Mouse (Mus musculus) ES-E14 (cell line): ENCODE results near the gene Lgmn. TPM values are rescaled to one million over a fixed set of nuclear protein-coding genes. Genes with fewer than 3 reads are reported as not detected.
A peak's percentile ranks its signal among the peaks of the same experiment; 100 is the strongest.

Source experiments
- DNase-seq: peaks from one replicate; pipeline ENCODE4 v3.0.0-alpha.2; 2013; ENCODE audit warnings: low read depth, low spot score
- H3K27ac ChIP-seq: 2 replicates; pipeline ENCODE4 v1.5.1; 2012; ENCODE audit warnings: low read depth, mild to moderate bottlenecking, low read length, moderate library complexity, mixed read lengths; ENCODE audit not compliant: poor library complexity, insufficient read depth, severe bottlenecking
- H3K36me3 ChIP-seq: 2 replicates; pipeline ENCODE4 v1.6.1; 2012; ENCODE audit warnings: mild to moderate bottlenecking, low read length, moderate library complexity, mixed read lengths; ENCODE audit not compliant: control insufficient read depth, poor library complexity, insufficient read depth, severe bottlenecking
- H3K4me1 ChIP-seq, 2 experiments: fragments of 150-350 bp in 1 of 2; sonication (generic) in 1 of 2; 2 replicates each; pipeline ENCODE4 v1.6.1; 2012; ENCODE audit warnings: low read length in 2 of 2, mild to moderate bottlenecking in 1 of 2, mixed read lengths in 1 of 2; ENCODE audit not compliant: control insufficient read depth in 2 of 2, insufficient read depth in 2 of 2, poor library complexity in 1 of 2
- H3K4me3 ChIP-seq, 2 experiments: fragments of 150-350 bp in 1 of 2; sonication (generic) in 1 of 2; 2 replicates each; pipeline ENCODE4 v1.5.1; 2012; ENCODE audit warnings: low read length in 2 of 2, low read depth in 1 of 2, mild to moderate bottlenecking in 1 of 2, mixed read lengths in 1 of 2; ENCODE audit not compliant: insufficient read depth in 1 of 2, poor library complexity in 1 of 2, severe bottlenecking in 1 of 2
- H3K9ac ChIP-seq: 2 replicates; pipeline ENCODE4 v1.6.1; 2012; ENCODE audit warnings: low read depth, mild to moderate bottlenecking, low read length, mixed read lengths; ENCODE audit not compliant: poor library complexity, insufficient read depth, severe bottlenecking
- H3K9me3 ChIP-seq: fragments of 150-350 bp; sonication (generic); 2 replicates; pipeline ENCODE4 v1.6.1; 2012; ENCODE audit warnings: low read depth, mild to moderate bottlenecking, low read length; ENCODE audit not compliant: control insufficient read depth, insufficient read depth
- CHD2 ChIP-seq: IDR thresholded peaks from 2 replicates; pipeline ENCODE4 v1.6.1; 2014; ENCODE audit warnings: mild to moderate bottlenecking, low read depth, low read length, inconsistent platforms
- HCFC1 ChIP-seq: IDR thresholded peaks from 2 replicates; pipeline ENCODE4 v1.6.1; 2012; ENCODE audit warnings: low read length, inconsistent platforms, borderline replicate concordance; ENCODE audit not compliant: insufficient read depth
- MAFK ChIP-seq: IDR thresholded peaks from 2 replicates; pipeline ENCODE4 v1.6.1; 2014; ENCODE audit warnings: mild to moderate bottlenecking, low read depth, low read length, inconsistent platforms; ENCODE audit not compliant: insufficient read depth
- ZC3H11A ChIP-seq: IDR thresholded peaks from 2 replicates; pipeline ENCODE4 v1.6.1; 2012; ENCODE audit warnings: low read depth, mild to moderate bottlenecking, inconsistent platforms, low read length, borderline replicate concordance
- ZNF384 ChIP-seq: IDR thresholded peaks from 2 replicates; pipeline ENCODE4 v1.6.1; 2012; ENCODE audit warnings: low read depth, low read length, inconsistent platforms
- in situ Hi-C, 2 experiments: fragments of 600-800 bp; cut with MboI; formaldehyde crosslinking; loops; one replicate each; pipeline ENCODE4 v1.15.1; 2025; ENCODE audit warnings: low sequenced_read_pairs in 2 of 2, inconsistent platforms in 1 of 2; ENCODE audit not compliant: unreplicated experiment in 2 of 2
- total RNA-seq: library from RNA; depleted of rRNA; stranded (reverse); fragments of 300-350 nt; gene quantifications from 2 replicates; pipeline ENCODE4 v1.2.3, GENCODE M21; 2012; rRNA removed

Gene Lgmn
- 99.1 and 117 TPM in 2 replicates for total RNA-seq

DNA sequence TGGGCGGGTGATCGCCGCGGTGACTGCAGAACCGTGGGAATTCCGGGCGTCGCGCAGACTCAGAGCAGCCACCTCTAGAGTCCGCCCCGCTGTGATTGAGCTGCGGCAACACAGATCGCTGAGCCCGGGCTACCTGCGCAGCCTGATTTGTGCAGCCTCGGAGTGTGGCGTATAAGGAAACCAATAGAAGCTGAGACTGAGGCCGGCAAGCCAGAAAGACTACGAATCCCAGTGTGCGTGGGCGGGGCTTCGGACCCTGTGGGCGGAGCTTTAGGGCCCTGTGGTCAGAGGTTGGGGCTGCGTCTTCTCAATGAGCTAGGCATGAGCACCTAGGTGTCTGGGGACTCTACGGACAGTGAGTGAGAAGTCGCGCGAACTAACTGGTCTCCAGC, at the start of gene Lgmn:
Lgmn (minus strand) TSS at position 182 of the 392 bp plus-strand sequence.
- Histone ChIP-seq H3K9me3 (no peaks in the 10 kb centered on the region), H3K9ac (peak within 1 kb of the TSS; percentile 78; the same call in 1 of the 2 replicates), H3K4me1 (peaks cover 0 to 6% of the 10 kb centered on the region in 2 experiments; a peak in 2 of 4 replicates), H3K4me3 (peak within 1 kb of the TSS; percentile 74 to 98), H3K27ac (no peak within 1 kb of the TSS; the same call in 1 of the 2 replicates), H3K36me3 (no peaks in the 10 kb centered on the region)
- DNase-seq: peak; percentile 94
- in situ Hi-C loops: no loop called here
- TF ChIP-seq HCFC1 (no peak), CHD2 (peak; percentile 72; the same call in 1 of the 2 replicates)

GRCm38 (mm10) chr12:102484946-102485345, 45.3 kb upstream of the Lgmn start:
- DNase-seq: no peak
- in situ Hi-C loops: no loop called here
- Histone ChIP-seq H3K9me3 (no peaks in the 10 kb centered on the region), H3K9ac (no peak overlapping the region), H3K4me3 (no peak overlapping the region), H3K4me1 (no peaks in the 10 kb centered on the region), H3K36me3 (peaks cover 10% of the 10 kb centered on the region), H3K27ac (no peak overlapping the region)
- TF ChIP-seq ZC3H11A: no peak
- no peak for TF ChIP-seq CHD2
- no peak for TF ChIP-seq MAFK
- no peak for TF ChIP-seq HCFC1
- TF ChIP-seq ZNF384: no peak

GRCm38 (mm10) chr12:102480481-102480880, 40.9 kb upstream of the Lgmn start:
- Histone ChIP-seq H3K9me3 (no peaks in the 10 kb centered on the region), H3K4me1 (no peaks in the 10 kb centered on the region), H3K36me3 (peaks cover 14% of the 10 kb centered on the region), H3K4me3 (no peak overlapping the region), H3K27ac (no peak overlapping the region), H3K9ac (no peak overlapping the region)
- TF ChIP-seq CHD2 (no peak), MAFK (no peak), HCFC1 (no peak), ZC3H11A (no peak), ZNF384 (no peak)
- no peak for DNase-seq
- in situ Hi-C loops: no loop called here

GRCm38 (mm10) chr12:102474411-102474810, 34.8 kb upstream of the Lgmn start:
- in situ Hi-C loops: no loop called here
- no peak overlapping the region for H3K9ac ChIP-seq
- no peaks in the 10 kb centered on the region for H3K9me3 ChIP-seq
- no peak overlapping the region for H3K27ac ChIP-seq
- no peak for DNase-seq
- H3K4me3 ChIP-seq: no peak overlapping the region
- no peaks in the 10 kb centered on the region for H3K4me1 ChIP-seq
- TF ChIP-seq MAFK (no peak), ZNF384 (no peak), HCFC1 (no peak), CHD2 (no peak), ZC3H11A (no peak)
- peaks cover 2% of the 10 kb centered on the region for H3K36me3 ChIP-seq
